Mouse (Mus musculus) right cerebral cortex, postnatal 14 days (tissue): Measurements from ENCODE around the gene Srsf6.

ENCODE experiments used
- DNase-seq: peaks from one replicate; pipeline ENCODE4 v3.0.0; 2022

Srsf6 gene

DNA sequence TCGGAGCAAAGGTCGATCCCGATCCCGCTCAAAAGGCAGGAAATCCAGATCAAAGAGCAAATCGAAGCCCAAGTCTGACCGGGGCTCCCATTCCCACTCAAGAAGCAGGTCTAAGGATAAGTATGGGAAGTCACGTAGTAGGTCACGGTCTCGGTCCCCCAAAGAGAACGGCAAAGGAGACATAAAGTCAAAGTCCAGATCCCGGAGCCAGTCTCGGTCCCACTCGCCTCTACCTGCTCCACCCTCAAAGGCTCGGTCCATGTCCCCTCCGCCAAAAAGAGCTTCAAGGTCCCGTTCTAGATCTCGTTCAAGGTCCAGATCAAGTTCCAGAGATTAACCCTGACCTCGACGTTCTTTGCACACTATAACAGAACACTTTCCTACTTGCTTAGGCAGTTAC lies 3.1 kb downstream of the Srsf6 start:
- no peak for DNase-seq

DNA sequence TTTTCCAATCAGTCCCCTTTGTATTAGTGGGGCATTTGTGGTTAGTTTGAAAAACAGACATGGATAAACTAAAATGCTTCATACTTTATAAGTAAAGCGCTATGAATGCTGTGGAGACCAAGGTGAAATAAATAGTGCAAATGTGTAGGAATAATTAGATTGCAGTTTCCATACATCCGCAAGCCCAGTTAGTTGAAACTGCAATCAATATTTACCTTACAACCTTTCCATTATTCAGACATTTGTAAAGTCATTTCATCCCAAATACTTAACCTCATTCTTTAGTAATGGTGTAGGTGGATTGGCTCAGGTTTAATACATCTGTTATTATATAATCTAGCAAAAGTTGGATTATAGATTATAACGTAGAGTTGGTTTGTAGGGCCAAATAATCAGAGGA lies 4.4 kb downstream of the Srsf6 start:
- DNase-seq, result no peak

- no peak for DNase-seq
These were observed 8.2 kb downstream of the Srsf6 start for GRCm38 (mm10) chr2:162939562-162939961.

- DNase-seq, result peak; percentile 69
These were observed 12.0 kb downstream of the Srsf6 start, which contains the start of gene L3mbtl1 for GRCm38 (mm10) chr2:162943148-162943846. TSS of gene L3mbtl1 (plus strand) at chr2:162943472.

- peak; percentile 41 for DNase-seq
These were observed 12.6 kb downstream of the Srsf6 start for GRCm38 (mm10) chr2:162943931-162944330.

GRCm38 (mm10) chr2:162946964-162947363 lies 15.6 kb downstream of the Srsf6 start:
- no peak for DNase-seq

DNA sequence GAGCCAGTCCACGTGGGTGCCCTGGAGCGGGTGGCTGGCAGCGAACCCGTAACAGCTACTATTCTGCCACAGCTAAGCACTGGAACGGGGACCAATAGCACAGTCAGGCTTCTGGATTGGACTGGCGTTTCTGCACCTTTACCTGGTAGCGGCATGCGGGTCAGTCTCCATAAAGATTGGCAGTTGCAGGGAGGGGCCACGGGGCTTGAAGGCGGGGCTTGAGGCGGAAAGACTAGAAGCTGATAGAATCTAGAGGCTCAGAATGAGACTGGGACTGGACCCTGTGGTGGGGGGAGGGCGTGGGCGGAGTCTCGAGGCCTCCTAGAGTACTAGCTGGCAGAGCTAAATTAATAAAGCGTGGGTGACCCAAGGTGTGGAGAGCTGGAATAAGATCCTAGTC lies 16.4 kb downstream of the Srsf6 start:
- peak; percentile 64 for DNase-seq

GRCm38 (mm10) chr2:162948221-162948620 lies 16.9 kb downstream of the Srsf6 start:
- DNase-seq, result no peak

- no peak for DNase-seq
These were observed 19.4 kb downstream of the Srsf6 start for GRCm38 (mm10) chr2:162950776-162951175.

GRCm38 (mm10) chr2:162956843-162957242 lies 25.5 kb downstream of the Srsf6 start:
- no peak for DNase-seq

- no peak for DNase-seq
These were observed 30.0 kb downstream of the Srsf6 start for GRCm38 (mm10) chr2:162961321-162961720.

GRCm38 (mm10) chr2:162966734-162967133 lies 35.4 kb downstream of the Srsf6 start:
- no peak for DNase-seq

DNA sequence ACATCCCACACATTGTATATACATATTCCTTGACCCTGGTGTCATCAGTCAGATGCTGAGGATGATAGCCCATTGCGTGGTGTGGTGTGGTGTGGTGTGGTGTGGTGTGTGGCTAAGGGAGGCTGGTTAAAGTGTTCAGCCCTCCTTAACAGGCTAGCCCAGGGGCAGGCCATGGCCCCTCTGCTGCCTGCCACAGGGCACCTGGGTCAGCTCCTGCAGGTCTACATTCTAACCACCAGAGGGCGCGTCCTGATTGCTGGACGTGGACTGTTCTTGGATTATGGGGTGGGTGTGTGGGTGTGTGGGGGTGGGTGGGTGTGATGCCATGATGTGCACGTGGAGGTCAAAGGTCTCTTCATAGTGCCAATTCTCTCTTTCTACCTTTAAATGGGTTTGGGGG lies 37.0 kb downstream of the Srsf6 start:
- DNase-seq, result no peak

DNA sequence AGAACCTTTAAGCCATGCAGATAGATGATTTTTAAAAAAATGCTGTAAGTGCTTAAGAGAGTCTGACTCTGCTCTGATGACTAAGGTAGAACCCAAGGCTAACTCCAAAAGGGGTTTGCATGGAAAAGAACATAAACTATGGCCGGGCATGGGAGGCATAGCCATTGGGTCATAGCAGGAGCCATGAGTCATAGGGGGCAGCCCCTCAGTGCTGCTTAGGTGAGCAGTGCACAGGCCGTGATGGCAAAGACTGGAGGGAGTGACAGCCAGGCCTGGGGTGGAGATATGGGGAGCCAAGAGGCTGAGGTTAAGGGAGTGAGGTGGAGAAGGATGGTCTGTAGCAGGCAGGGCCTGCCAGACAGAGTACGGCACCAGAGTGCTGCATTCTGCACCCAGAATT lies 37.8 kb downstream of the Srsf6 start:
- DNase-seq, result no peak

DNA sequence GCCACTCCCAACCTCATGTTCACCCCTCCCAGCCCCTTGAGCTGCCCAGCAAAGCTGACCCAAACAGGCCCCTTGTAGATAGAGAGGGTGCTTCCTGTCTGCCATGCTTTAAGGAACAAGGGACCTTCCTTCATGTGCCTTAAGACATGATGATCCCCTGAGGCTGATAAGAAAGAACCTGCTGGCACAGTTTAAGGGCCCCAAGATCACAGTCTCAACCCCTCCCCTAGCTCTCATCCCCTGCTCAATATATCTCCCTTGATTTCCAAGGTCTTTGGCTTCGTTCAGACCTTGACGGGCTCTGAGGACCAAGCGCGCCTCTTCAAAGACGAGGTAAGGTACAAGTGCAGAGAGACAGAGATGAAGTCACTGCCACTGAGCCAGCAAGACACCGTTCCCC lies 39.6 kb downstream of the Srsf6 start:
- DNase-seq, result no peak

DNA sequence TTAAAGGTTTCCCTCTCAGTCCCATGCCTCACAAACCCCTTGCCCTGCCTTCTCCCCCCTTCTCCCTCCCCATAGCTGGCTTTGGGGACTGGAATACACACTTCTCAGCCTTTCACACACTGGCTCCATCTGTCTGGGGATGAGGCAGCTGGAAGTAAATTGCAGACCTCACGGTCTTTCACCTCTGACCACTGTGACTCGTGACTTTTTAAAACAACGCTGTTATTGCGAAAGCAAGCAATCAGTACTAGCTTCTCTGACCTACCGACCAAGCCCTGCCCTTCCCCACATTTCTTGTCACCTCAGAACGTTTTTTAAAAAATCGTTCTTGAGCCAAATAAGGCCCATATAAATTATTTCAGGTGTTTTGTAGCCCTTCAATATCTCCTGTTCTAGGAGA lies 41.4 kb downstream of the Srsf6 start:
- DNase-seq, result no peak

DNA sequence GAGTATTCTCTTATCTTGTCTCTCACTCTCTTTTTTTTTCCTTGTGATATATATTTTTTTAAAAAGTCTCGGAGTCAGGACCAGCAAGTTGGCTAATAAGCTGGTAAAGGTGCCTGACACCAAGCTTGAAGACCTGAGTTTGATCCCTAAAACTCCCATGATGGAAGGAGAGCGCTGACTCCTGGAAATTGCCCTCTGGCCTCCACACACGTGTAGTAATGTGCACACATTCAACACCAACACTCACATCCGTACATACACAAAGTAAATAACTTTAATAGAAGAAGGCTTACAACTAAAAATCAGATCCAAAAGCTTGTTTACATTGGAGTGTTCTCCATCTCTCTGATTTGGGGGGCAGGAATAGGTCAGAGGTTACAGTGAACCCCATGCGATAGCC lies 41.9 kb downstream of the Srsf6 start:
- no peak for DNase-seq

GRCm38 (mm10) chr2:162973637-162974036 lies 42.3 kb downstream of the Srsf6 start:
- DNase-seq, result no peak

DNA sequence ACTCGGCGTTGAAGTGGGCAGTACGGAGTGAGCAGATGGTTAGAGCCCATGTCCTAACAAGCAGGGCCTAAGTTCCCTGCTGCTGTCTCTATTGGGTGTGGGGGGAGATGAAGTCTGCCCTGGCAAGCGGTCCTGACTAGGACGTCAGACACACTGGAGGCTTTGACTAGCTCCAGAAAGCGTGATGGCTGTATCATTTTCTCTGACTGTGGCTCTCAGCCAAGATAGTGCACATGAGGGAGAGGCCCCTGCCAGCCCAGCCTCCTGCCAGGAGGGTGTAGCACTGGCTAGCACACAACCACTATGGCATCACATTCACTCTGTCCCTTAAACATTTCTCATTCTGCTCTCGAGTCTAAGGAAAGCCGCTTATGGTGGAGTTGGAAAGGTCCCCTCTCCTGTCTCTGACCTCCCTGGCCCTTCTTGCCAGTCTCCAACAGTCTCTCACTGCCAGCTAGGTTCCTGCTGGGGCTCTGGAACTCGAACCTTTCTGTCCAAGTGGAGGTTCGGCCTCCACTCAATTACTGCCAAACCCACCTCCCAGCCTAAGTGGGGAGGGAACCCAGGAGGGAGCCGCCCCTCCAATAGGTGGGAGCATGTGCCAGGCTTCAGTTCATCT lies 43.9 kb downstream of the Srsf6 start:
- no peak for DNase-seq

DNA sequence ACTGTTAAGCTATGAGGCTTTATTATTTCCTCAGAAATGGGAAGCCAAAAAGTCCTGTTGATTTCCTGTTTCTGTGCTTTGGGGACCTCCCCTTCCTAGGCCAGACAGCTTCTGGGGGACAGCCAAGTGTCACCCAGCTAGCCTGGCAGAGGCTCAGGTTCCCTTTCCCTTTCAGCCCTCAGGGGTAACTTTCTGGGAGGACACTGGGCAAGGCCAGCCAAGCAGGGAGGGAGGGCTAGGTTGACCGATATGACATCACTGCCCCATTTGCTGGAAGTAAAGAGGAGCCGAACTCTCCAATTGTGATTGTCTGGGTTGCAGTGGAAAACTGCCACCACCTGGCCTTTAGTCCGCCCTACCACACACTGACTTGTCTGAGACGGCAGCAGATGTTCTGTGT lies 44.7 kb downstream of the Srsf6 start:
- no peak for DNase-seq

- DNase-seq, result no peak
These were observed 53.1 kb downstream of the Srsf6 start for GRCm38 (mm10) chr2:162984381-162984780.

DNA sequence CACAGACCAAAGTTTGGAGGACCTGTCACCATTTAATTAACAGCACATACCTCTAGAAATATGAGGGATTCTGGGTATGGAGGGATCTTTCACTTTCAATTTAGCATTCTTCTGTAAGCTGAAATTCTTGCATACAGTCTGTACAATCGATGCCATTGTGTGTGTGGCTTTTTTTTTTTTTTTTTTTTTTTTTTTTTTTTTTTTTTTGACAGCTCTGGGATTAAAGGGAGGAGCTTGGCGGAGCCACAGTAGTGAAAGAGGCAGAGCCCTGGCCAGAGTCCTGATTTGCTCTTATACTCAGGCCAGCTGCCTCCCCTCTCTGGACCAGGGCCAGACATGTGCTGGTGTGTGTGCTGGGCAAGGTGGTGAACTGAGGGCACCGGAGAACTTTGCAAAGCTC lies 54.6 kb downstream of the Srsf6 start:
- no peak for DNase-seq
